Mouse (Mus musculus) spleen, adult 2 months (tissue): ENCODE measurements around the gene Fbxo41. TPM values are rescaled to one million over a fixed set of nuclear protein-coding genes. Genes with fewer than 3 reads are reported as not detected.

Experiments used
- DNase-seq, 2 experiments: peaks; one replicate each; pipeline versions ENCODE4 v3.0.0 to v3.0.0-alpha.2; 2012 to 2021; ENCODE audit warnings: low spot score in 2 of 2, low read depth in 1 of 2
- H3K27ac ChIP-seq: fragments of 200-500 bp; 2 replicates; pipeline ENCODE4 v1.5.1; 2012; ENCODE audit warnings: low read length, inconsistent platforms; ENCODE audit not compliant: insufficient read depth
- H3K27me3 ChIP-seq: fragments of 200-500 bp; 2 replicates; pipeline ENCODE4 v1.6.1; 2012; ENCODE audit warnings: mild to moderate bottlenecking, moderate library complexity, low read length, inconsistent platforms; ENCODE audit not compliant: control insufficient read depth, insufficient read depth
- H3K36me3 ChIP-seq: fragments of 200-500 bp; 2 replicates; pipeline ENCODE4 v1.6.1; 2012; ENCODE audit warnings: mild to moderate bottlenecking, low read length, inconsistent platforms; ENCODE audit not compliant: control insufficient read depth, insufficient read depth
- H3K4me1 ChIP-seq: fragments of 200-500 bp; 2 replicates; pipeline ENCODE4 v1.6.1; 2011; ENCODE audit warnings: inconsistent platforms; ENCODE audit not compliant: control insufficient read depth, insufficient read depth, insufficient read length
- H3K4me3 ChIP-seq: fragments of 200-500 bp; 2 replicates; pipeline ENCODE4 v1.5.1; 2011; ENCODE audit warnings: mild to moderate bottlenecking, inconsistent platforms; ENCODE audit not compliant: insufficient read depth, insufficient read length; ENCODE audit errors: extremely low read depth
- CTCF ChIP-seq: fragments of 200-500 bp; IDR thresholded peaks from 2 replicates; pipeline ENCODE4 v1.5.1; 2011; ENCODE audit warnings: mild to moderate bottlenecking, inconsistent platforms; ENCODE audit not compliant: insufficient read depth, insufficient read length, insufficient replicate concordance; ENCODE audit errors: extremely low read depth
- POLR2A ChIP-seq: fragments of 200-500 bp; IDR thresholded peaks from 2 replicates; pipeline ENCODE4 v1.6.1; 2011; ENCODE audit warnings: low read depth, low read length, inconsistent platforms
- WGBS: fragments of 180-500 bp; shearing (Covaris S2); methylation state at CpG from one replicate; pipeline ENCODE4 v1.1.7; 2018; 5-methylcytosine and 5-hydroxymethylcytosine counted together
- polyA plus RNA-seq: library from polyadenylated mRNA; depleted of rRNA; stranded (reverse); fragments of >200 nt; gene quantifications from 2 replicates; pipeline ENCODE4 v1.2.3, GENCODE M21; 2012

Gene Fbxo41
- polyA plus RNA-seq, 1 experiment = 0.04 TPM

DNA sequence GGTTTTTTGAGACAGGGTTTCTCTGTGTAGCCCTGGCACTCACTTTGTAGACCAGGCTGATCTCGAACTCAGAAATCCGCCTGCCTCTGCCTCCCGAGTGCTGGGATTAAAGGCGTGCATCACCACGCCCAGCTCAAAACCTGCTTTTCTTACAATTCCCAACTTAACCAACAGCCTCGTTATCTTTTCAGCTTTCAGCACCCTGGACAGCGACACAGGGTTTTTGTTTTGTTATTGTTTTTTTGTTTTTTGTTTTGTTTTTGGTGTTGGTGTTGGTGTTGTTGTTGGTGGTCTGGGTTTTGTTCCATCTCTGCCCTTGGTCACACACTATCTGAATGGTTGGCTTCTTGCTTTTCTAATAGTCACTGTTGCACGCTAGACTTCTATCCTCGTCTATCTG lies 4.6 kb downstream of the Fbxo41 start:
- Histone ChIP-seq H3K4me1 (no peaks in the 10 kb centered on the region; the same call in 1 of the 2 replicates), H3K27ac (no peak overlapping the region), H3K4me3 (no peak overlapping the region), H3K27me3 (peaks cover 6% of the 10 kb centered on the region; the same call in 1 of the 2 replicates), H3K36me3 (no peaks in the 10 kb centered on the region)
- WGBS = 61% methylated on average over 9 of the region's 9 CpGs
- TF ChIP-seq CTCF (no peak), POLR2A (no peak)
- DNase-seq = no peak

DNA sequence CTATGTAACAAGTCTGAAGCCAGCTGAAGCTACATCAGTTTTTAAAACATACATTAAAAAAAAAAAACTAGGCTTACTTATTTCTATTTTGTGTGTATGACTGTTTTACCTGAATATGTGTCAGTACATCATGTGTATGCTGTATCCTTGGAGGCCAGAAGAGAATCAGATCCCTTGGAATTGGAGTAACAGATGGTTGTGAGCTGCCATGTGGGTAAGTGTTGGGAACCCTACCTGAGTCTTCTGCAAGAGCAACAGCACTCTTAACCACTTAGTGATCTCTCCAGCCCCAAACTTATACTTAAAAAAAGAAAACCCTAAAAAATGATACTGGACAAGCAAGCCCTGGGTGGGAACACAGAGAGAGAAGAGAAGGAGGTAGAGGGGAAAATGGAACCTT lies 5.8 kb downstream of the Fbxo41 start:
- TF ChIP-seq POLR2A (no peak), CTCF (no peak)
- no peak overlapping the region for H3K4me3 ChIP-seq
- H3K36me3 ChIP-seq = no peaks in the 10 kb centered on the region

DNA sequence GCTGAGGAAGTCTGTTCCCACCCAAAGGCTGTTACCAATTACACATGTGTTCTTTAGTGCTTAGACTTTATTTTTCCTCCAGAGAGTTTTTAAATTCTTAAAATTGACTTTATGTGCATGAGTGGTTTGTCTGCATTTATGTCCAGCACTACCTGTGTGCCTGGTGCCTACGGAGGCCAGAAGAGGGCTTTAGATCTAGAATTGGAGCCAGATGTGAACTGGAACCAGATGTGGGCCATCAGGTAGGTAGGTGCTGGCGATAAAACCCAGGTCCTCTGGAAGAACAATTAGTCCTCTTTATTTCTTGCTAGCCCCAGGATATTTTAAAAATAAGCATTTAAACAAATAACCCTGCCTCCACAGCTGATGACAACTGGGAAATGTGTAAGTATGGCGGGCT lies 11.2 kb downstream of the Fbxo41 start:
- H3K36me3 ChIP-seq = no peaks in the 10 kb centered on the region
- no peaks in the 10 kb centered on the region for H3K27me3 ChIP-seq
- TF ChIP-seq POLR2A (no peak), CTCF (no peak)
- no peak overlapping the region for H3K27ac ChIP-seq
- H3K4me1 ChIP-seq = no peaks in the 10 kb centered on the region
- H3K4me3 ChIP-seq = no peak overlapping the region
- no peak for DNase-seq
- WGBS = 86% methylated on average over 3 of the region's 3 CpGs

More for the DNA sequence above, 5.8 kb downstream of the Fbxo41 start:
- no peak for DNase-seq
- H3K27ac ChIP-seq = no peak overlapping the region
- no peaks in the 10 kb centered on the region for H3K4me1 ChIP-seq
- H3K27me3 ChIP-seq = no peaks in the 10 kb centered on the region

DNA sequence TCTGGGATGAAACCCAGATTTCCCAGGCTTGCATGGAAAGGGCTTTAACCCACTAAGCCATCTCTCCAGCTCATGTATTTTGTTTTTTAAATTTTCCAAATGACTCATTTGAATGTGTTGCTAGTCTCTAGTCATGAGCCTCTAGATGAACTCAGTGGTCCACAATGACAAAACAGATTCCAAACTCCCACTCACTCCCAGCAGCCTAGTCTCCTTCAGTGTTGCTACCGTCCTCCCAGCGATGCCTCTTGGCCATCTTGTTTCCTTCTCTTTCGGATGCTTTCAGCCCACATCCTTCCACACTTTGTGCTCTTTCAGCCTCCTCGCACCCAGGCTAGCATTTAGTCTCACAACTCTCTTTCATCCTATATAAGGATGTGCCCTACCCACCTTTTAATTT lies 12.5 kb downstream of the Fbxo41 start:
- DNase-seq = no peak
- Histone ChIP-seq H3K27ac (no peak overlapping the region), H3K36me3 (no peaks in the 10 kb centered on the region), H3K27me3 (no peaks in the 10 kb centered on the region), H3K4me3 (no peak overlapping the region), H3K4me1 (no peaks in the 10 kb centered on the region)
- no peak for TF ChIP-seq POLR2A
- no peak for TF ChIP-seq CTCF
- WGBS = 84% methylated on average over 4 of the region's 4 CpGs

DNA sequence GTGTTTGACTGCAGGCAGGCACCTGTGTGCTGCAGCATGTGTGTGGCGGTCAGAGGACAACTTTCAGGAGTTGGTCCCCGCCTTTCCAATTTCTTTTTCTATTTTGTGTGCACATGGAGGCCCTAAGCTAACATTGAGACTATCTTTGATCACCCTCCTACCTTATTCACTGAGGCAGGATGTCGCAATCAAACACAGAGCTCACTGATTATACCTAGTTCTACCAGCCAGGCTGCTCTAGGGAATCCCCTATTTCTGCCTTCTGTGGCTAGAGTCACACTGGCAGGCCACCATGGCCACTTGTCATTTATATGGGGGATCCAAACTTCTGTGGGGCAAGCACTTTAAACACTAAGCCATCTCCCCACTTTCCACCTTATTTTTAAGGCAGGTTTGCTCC lies 13.1 kb downstream of the Fbxo41 start:
- 0 out of 2 replicates have a peak, but pooled peaks cover under 1% of the 10 kb centered on the region for H3K27me3 ChIP-seq
- no peaks in the 10 kb centered on the region for H3K4me1 ChIP-seq
- no peak for DNase-seq
- 80% methylated on average over 3 of the region's 3 CpGs for WGBS
- H3K27ac ChIP-seq = no peak overlapping the region
- TF ChIP-seq CTCF (no peak), POLR2A (no peak)
- no peak overlapping the region for H3K4me3 ChIP-seq
- H3K36me3 ChIP-seq = no peaks in the 10 kb centered on the region

DNA sequence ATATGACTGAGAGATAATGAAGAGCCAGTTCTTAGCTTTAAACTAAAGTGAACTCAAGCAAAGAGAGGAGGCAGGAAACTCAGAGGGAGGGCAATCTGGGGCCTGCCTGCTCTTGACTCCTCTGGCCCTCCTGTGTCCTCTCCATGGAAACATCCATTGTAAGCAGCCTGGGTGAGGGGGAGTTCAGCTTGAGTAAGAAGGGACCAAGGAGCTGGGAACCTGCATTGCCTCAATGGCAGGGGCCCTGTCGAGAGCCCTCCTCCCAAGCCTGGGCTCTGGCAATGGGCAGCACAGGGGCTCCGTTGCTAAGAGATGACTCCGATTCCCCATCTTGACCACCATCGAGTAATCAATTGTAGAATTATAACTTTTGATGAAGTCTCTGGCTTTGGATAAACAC lies 14.3 kb downstream of the Fbxo41 start:
- WGBS = 86% methylated on average over 4 of the region's 4 CpGs
- no peaks in the 10 kb centered on the region for H3K36me3 ChIP-seq
- H3K4me3 ChIP-seq = no peak overlapping the region
- TF ChIP-seq POLR2A (no peak), CTCF (no peak)
- DNase-seq = no peak
- no peaks in the 10 kb centered on the region for H3K4me1 ChIP-seq
- H3K27ac ChIP-seq = no peak overlapping the region
- H3K27me3 ChIP-seq = peaks cover 9% of the 10 kb centered on the region; the same call in 1 of the 2 replicates

DNA sequence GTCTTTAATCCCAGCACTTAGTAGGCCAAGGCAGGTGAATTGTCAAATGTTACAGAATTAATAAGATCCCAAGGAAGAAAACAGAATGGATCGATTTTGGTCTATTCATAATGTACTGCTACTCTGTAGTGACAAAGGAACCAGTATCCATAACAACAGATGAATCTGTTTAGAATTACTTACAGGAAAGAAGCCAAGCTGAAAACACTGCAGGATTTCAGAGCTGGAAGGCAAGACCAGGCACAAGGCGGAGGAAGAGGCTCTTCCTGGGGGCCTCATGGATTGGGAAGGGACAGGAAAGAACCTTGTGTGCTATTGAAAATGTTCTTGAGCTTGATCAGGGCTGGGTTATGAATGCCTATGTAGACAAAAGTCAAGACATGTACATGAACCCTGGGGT lies 17.1 kb downstream of the Fbxo41 start:
- H3K36me3 ChIP-seq = no peaks in the 10 kb centered on the region
- TF ChIP-seq CTCF (no peak), POLR2A (no peak)
- no peak for DNase-seq
- H3K27me3 ChIP-seq = peaks cover 9% of the 10 kb centered on the region; the same call in 1 of the 2 replicates
- H3K4me3 ChIP-seq = no peak overlapping the region
- WGBS = 66% methylated on average over 2 of the region's 2 CpGs
- no peak overlapping the region for H3K27ac ChIP-seq
- no peaks in the 10 kb centered on the region for H3K4me1 ChIP-seq
